Mouse (Mus musculus): ENCODE measurements around the gene Usp18. TPM values are rescaled to one million over a fixed set of nuclear protein-coding genes. Genes with fewer than 3 reads are reported as not detected.

Usp18 gene
- polyA plus RNA-seq, 1 experiment: 1.2 TPM

- Histone ChIP-seq H3K27me3 (replicated peaks) (peaks cover 27% of the 10 kb centered on the region), H3K36me3 (replicated peaks; ENCODE audit: low read length) (no peaks in the 10 kb centered on the region), H3K4me1 (no peaks in the 10 kb centered on the region), H3K9me3 (no peaks in the 10 kb centered on the region), H3K4me3 (replicated peaks) (no peak overlapping the region)
- no peak for TF ChIP-seq FLI1 (IDR thresholded peaks at IDR 0.05; ENCODE audit: low read length)
- TF ChIP-seq GATA1 (IDR thresholded peaks at IDR 0.05; ENCODE audit: borderline replicate concordance, low read length): no peak
These were observed 73.4 kb downstream of the Usp18 start for GRCm38 (mm10) chr6:121319099-121319498.

Other genes with a start within 250 kb of the Usp18 start
- gene Mical3, start 114.9 kb upstream of the Usp18 start, polyA plus RNA-seq (2012; ENCODE audit: insufficient read depth, low replicate concordance): 17.8 and 21.9 TPM in 2 replicates
- 3.6 and 7.2 TPM in 2 replicates for gene Pex26, start 62.2 kb upstream of the Usp18 start, polyA plus RNA-seq (2012; ENCODE audit: insufficient read depth, low replicate concordance)
- gene Tuba8, start 35.2 kb upstream of the Usp18 start, polyA plus RNA-seq (2012; ENCODE audit: insufficient read depth, low replicate concordance): 75.1 and 120 TPM in 2 replicates
- gene Slc6a13, start 54.3 kb downstream of the Usp18 start, polyA plus RNA-seq (2012; ENCODE audit: insufficient read depth, low replicate concordance): 2.5 TPM in 1 of 2 replicates, not detected in the other
- gene Slc6a12, start 97.2 kb downstream of the Usp18 start, polyA plus RNA-seq (2012; ENCODE audit: insufficient read depth, low replicate concordance): not detected in 2 replicates
- not detected in 2 replicates for gene Iqsec3, start 227.8 kb downstream of the Usp18 start, polyA plus RNA-seq (2012; ENCODE audit: insufficient read depth, low replicate concordance)

All from megakaryocyte, embryonic 14.5 days (primary cell).